Mouse (Mus musculus) heart, adult 9 months (tissue): ENCODE results near the gene Mtch1.

ENCODE experiments used
- DNase-seq, 2 experiments: peaks; one replicate each; pipeline ENCODE4 v3.0.0; 2022; ENCODE audit warnings: low spot score in 2 of 2

Mtch1 gene

DNA sequence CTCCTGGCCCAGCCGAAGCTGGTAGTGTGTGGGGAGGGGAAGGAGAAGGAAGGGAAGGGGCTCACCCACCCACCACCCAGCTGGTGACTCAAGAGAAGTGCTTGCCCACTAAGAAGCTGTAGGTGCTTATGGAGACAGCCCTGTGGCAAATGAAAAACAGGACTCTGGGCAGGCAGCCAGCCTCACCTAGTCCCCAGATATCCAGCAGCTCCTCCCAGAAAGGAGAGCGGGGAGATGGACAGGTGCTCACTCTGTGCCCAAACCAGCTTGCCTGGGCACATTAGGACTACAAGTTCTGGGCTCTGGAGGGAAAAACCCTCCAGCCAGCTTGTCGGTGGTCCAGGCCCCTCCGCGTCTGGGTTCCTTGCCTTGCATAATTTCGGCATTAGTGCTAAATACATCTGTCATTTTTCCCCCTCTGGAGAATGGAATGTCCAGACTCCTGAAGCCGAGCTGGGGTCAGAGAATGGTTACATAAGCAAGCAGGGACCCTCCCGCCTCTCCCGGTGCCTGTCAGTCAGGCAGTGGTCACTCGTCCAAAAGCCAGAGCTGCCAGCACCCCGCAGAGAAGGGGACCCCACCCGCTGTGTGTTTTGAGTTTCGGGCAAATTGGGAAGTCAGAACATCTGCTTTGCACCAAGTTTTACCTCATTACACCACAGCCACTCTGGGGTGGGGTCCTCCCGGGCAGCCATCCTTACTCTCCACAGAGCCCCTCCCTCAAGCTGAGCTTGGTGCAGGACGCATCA lies 42.5 kb downstream of the Mtch1 start:
- DNase-seq: peak; percentile 56 to 61

DNA sequence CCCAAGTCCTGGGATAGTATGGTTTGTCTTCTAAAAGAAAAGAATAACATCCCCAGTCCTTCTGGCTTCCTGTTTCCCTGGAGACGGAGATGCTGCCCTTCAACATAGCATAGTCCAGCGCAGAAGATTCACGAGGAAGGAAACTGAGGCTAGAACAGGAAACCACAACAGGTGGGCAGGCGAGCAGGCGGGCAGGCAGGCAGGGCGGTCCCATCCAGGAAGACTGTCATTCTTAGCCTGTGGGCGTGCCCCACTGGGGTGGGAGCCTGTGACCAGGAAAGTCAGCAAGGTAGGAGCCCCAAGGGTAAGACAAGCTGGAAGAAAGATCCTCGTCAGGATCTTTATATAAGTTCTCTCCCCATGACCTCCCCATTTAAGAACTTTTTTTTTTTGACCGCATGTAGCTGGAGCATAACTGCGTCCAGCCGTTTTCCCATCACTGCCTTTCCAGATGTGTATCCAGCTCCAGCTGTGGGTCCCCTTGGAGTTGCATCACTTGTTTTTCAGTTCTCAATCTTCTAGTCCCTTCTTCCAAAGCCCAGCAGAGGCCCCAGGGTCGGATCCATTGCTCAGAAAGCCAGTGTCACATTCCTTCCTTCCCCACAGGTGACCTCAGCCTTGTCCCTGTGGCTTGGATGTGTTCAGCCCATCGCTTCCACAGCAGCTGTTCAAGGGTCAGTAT lies 43.2 kb downstream of the Mtch1 start:
- DNase-seq: peak; percentile 57 to 72

DNA sequence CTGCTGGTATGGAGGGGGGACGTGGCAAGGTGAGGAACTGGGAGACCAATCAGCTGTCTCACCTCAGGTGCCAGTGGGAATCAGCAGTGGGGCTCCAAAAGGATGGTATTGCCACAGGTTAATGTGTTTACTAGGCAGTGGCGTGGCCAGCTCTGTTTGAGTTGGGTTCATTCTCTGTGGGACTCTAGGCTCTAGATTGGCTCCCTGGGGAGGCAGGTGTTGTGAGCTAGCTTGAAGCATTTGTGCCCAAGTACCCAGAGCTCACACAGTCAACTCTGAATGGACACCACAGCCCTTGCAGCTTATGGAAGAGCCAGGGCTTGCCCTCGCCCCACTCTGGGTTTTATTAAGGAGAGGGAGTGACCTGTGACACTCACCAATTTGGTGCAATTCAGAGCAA lies 43.9 kb downstream of the Mtch1 start:
- no peak for DNase-seq

DNA sequence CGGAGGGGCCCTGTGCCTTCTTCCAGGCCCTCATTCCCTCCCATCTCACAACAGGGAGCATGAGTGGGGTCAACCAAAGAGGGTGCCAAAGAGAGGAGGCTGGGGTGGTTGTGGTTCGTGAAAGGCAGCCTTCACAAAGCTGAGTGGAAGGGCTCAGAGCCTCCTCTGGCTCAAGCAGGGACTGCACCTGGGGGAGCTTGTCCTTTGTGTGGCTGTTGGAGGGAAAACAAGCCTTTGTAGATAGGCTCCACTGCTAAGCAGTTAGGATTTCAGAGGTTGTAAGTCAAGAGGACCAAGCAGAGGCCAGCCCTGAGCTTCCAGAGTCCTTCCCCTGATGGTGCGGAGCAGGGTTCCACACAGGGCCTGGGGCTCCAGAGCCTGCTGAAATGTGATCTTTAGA lies 44.6 kb downstream of the Mtch1 start:
- DNase-seq: no peak

DNA sequence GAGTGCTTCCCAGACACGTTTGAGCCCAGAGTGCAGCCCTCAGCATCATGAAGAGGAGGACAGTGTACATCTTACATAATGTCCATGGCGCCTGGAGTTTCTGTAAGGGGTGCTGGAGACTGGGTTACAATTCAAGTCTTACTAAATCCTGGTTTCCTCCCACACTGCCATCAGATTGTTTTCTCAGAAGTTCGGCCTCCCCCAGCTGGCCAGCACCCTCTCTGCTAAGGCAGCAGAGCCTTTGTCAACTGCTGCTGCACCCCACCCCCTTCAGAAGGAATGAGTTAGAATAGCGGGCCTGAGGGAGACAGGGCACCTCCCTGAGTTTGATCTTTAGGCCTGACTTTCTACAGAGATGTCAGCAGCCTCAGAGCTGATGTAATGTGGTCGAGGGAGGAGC lies 45.6 kb downstream of the Mtch1 start:
- DNase-seq: peak; percentile 53 to 69

DNA sequence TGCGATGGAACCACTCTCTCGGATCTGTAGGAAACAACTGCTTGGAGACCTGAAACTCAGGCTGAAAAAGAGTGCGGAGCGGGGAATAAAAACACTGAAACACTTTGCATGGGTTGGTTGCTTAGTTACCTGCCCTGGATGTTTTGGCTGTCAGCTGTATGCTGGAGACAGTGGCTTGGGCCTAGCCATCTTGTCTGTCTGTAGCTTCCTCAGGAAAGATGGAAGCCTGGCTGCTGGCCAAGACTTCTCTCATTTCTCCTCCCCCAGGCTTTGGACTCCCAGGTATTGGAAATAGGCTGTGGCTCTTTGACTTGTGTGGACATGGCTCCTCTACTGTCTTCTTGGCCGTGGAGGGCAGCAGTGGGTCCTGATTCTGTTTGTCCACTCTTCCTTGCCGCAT lies 46.3 kb downstream of the Mtch1 start:
- DNase-seq: no peak

DNA sequence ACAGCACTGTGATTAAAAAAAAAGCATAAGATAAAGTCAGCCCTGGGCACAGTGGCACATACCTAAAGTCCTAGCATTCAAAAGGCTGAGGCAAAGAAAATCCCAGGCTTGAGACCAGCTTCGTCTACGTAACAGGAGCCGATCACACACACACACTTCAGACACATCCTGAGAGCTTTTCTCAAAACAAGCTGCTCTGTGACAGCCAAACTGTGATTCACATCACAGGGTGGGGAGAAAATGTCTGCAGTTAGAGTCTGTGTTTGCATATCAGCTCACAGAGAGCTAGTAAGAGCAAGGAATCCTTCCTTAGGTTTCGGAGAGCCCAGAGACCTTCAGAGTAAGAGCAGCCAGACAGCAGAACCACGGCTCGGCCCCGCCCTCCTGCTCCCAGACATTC lies 46.8 kb downstream of the Mtch1 start:
- no peak for DNase-seq

DNA sequence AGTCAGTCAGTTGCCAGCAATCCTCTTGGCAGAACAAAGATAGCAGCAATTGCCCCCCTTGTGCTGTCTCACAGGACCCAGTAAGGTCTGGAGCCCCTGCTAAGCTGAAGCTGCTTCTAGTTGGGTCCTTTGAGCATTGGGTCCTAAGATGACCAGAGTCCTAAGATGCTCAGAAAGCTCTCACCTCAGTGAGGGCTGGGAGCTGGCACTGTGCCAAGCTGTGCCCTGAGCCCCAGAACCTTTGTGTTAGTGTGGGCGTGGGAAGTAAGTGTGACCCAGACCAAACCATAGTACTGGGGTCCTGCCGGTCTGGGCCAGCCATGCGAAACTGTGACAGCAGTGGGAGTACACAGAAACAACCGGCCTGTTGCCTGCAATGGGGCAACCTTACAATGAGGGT lies 48.5 kb downstream of the Mtch1 start:
- no peak for DNase-seq

DNA sequence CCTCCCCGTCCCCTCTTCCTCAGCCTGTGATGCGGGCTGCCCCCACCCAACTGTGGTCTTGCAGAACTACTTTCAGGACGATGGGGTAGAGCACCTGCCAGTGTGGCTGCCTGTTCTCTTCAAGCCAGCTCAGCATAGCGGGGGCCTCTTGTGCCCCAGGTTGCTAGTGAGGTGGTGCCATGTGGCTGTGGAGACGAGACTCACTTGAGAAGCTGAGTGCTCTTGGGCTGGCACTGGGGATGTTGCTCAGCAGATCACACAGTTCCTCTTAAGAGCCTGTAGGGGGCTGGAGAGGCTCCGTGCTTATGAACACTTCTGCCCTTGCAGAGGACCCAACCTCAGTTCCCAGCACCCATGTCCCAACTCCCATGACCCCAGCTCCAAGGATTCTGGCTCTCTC lies 49.9 kb downstream of the Mtch1 start:
- DNase-seq: no peak

DNA sequence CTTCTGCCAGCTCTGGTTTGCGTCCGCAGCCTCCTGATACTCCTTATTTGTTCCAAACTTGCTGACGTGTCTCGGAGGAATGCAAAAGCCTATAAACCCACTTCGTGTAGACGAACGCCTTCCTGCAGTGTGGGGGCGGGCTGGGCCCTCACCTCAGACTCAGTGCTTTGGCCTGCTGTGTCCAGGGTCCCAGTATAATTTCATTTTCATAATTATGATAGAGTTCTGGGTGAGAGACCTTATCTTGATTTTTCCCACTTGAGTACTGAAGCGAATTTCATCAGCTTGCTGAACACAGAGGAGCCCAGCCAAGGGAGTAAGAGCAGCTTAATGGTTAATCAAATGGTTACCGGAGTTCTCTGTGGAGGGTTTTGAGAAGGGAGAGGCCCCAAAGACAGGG lies 50.4 kb downstream of the Mtch1 start:
- no peak for DNase-seq

DNA sequence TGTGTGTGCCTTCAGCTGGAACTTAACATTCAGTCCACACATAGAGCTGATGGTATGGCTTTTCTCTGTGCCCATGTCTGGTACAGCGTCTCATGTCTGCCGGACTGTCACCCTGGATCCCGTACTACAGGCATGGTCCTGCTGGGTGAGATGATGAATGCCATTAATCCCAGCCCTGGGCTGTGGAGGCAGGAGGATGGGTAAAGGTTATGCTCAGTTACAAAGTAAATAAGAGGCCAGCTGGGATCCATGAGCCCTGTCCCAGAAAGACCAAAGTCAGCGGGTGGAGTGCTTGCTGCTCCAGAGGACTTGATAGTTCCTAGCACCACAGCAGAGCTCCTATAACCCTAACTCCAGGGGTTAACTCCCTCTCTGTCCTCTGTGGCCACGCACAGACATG lies 51.9 kb downstream of the Mtch1 start:
- DNase-seq: no peak

DNA sequence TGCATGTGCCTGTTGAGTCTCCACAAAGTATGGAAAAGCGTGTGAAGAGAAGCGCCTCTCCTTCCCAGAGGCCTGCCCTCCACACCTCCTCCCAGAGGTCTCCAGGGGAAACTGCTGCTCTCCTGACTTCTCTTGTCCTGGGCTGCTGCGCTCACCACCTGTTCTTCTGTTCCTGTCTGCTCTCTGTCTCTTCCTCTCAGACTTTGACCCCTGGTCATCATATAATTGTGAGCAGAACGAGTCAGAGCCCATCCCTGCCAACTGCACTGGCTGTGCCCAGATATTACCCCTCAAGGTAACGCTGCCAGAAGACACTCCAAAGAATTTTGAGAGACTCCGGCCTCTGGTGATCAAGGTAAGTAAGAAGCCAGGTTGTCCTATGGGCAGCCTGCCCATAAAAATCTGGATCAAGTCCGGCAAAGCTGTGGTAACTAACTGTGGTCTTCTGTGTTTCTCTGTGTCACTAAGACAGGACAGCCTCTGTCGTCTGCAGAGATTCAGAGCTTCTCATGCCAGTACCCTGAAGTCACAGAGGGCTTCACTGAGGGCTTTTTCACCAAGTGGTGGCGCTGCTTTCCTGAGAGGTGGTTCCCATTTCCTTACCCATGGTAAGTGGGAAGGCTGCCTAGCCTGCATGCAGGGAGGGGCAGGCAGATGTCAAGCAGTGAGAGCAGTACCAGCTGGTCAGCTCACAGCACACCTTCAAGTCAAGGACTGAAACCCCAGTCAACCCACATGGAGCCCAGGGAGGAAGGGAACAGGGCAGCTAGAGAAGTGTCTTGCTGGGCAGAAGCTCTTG lies 53.7 kb downstream of the Mtch1 start:
- peak in 1 of 2 experiments; percentile 62 for DNase-seq

DNA sequence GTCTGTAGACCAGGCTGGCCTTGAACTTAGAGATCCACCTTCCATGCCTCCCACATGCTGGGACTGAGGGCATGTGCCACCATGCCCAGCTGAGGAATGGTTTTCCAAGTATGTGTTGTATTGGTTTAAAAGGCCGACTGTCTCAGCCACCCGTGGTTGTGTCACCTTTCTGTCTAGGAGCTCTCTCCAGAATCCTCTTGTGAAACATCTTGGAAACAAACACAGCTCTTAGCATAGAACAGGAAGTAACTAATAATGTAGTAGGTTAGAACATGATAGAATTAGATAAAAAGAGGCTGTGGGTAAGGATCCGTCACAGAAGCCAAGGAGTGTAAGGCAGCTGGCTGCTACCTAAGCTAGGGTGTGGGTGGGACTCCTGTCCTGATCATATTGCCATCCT lies 54.7 kb downstream of the Mtch1 start:
- no peak for DNase-seq

DNA sequence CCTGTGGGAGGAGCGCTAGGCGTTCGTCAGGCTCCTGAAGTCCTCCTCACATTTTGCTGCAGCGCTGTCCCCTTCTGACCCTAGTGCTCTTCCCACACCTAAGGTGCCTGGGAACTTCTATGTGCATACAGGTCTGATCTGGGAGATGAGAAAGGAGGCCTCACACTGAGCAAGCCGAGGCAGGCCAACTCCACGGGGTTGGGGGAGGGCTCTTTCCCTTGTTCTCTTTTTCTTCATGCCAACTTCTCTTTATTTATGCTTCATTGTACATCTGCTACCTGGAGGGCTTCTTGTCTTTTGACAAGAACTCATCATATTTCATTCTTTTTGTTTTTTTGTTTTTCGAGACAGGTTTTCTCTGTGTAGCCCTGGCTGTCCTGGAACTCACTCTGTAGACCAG lies 55.9 kb downstream of the Mtch1 start:
- DNase-seq: no peak

DNA sequence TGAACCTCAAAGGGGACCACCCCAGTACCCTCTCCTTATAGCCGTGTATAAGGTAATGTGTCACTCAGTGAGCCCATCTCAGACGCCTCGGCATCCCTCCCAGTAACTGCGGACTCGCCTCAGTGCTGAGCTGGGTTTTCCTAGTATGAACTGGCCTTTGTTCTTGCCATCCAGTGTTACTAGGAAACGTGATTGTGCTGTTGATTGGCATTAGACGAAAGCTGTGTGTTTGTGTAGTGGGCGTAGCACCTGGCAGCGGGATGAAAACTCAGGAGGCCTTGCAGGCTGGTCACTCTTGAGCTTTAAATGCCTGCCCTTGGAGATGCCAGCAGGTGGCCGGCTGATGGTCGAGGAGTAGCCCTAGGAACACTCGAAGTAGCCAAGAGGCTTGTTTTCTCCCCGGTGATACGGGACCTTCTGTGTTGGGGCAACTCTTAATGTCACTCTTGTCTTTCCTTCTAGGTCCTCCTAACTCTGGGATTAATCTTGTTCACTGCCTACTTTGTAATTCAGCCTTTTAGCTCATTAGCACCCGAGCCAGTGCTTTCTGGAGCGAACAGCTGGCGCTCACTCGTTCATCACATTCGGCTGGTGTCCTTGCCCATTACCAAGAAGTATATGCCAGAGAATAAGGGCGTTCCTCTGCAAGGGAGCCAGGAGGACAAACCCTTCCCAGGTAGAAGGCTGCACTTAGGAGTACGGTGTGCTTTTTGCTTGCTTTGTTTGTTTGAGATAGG lies 65.3 kb downstream of the Mtch1 start:
- DNase-seq: no peak
